Mouse (Mus musculus) layer of hippocampus, postnatal 10 days (tissue): Measurements from ENCODE around the gene Kif6. TPM values are rescaled to one million over a fixed set of nuclear protein-coding genes. Genes with fewer than 3 reads are reported as not detected.
A peak's percentile ranks its signal among the peaks of the same experiment; 100 is the strongest.

Experiments
- DNase-seq, 2 experiments: peaks; one replicate each; pipeline ENCODE4 v3.0.0; 2021; ENCODE audit warnings: low spot score in 2 of 2
- total RNA-seq, 2 experiments: library from RNA; stranded (reverse); gene quantifications; 2 replicates each; pipeline ENCODE4 v1.2.3; 2021

Kif6 gene
- total RNA-seq, 2 experiments from 2014 or later = 2.2 to 3.4 TPM

DNA sequence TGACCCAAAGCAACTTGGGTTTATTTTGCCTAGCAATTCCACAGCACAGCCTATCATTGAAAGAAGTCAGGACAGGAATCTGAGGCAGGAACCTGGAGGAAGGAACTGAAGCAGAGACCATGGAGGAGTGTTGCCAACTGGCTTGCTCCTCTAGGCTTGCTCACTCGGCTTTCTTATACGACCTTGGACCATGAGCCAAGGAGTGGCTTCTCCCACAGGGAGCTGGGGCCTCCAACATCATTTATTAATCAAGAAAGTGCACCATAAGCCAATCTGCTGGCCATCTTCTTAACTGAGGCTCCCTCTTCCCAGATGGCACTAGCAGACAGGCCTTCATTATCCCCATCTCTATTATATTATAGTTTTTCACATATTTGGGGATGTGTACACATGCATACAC is 119.8 kb downstream of the Kif6 start:
- DNase-seq = no peak

DNA sequence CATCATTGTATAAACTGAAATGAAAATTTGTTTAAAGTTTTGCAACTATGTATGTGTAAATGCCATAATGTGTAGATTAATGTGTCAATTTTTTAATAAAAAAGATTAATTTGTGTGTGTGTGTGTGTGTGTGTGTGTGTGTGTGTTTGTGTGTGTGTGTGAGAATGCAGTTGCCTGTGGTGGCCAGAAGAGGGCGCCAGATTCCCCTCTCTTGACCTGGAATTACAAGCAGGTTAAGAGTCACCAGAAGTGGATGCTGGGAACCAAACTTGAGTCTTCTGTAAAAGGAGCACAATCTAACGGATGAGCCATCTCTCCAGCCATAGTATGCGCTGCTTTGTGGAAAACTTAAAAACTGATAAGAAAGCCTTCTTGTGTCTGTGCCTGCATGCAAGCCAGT is 121.4 kb downstream of the Kif6 start:
- no peak for DNase-seq

DNA sequence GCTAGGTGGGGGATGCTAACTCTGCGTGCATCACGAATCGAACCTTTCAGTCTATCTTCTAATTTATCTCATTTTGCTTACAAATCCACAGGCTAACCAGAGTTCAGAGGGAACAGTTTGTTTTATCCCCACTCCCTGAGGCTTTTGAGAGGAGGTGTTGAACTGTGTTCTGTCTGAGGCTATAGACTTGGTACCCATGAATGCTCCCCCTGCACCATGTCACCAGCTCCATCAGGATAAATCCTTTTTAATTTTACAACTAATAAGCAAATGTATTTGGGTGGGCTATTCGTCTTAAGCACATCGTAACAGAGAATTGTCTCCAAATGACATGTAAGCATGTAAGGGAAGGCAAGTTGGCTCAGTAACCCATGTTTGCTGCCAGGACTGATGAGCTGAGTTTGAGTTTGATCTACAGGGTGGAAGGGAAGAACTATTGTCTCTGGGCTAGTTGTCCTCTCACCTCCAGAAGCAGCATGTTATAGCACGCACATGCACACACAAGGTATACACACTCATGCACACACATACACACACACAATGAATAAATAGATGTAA is 122.4 kb downstream of the Kif6 start:
- no peak for DNase-seq

DNA sequence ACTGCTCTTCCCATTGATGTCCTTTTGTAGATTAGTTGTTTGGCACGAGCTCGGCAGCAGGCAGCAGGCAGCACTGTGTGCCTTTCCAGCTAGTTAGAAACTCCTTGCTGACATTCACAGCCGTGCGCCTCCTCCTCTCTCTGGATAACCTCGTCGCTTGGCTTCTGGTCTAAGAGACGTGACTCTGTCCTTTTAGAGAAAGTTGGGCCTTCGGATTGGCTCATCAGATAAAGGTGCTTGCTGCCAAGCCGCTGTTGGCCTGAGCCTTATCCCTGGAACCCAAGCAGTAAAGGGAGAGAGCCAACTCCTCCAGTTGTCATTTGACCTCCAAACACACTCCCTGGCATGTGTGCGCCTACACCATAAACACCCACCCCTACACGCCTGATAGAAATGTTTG is 123.4 kb downstream of the Kif6 start:
- no peak for DNase-seq

- no peak for DNase-seq
Observed at GRCm38 (mm10) chr17:49739896-49740679, 125.2 kb downstream of the Kif6 start.

GRCm38 (mm10) chr17:49741172-49741571 is 126.2 kb downstream of the Kif6 start:
- no peak for DNase-seq

GRCm38 (mm10) chr17:49741927-49742326 is 127.0 kb downstream of the Kif6 start:
- no peak for DNase-seq

DNA sequence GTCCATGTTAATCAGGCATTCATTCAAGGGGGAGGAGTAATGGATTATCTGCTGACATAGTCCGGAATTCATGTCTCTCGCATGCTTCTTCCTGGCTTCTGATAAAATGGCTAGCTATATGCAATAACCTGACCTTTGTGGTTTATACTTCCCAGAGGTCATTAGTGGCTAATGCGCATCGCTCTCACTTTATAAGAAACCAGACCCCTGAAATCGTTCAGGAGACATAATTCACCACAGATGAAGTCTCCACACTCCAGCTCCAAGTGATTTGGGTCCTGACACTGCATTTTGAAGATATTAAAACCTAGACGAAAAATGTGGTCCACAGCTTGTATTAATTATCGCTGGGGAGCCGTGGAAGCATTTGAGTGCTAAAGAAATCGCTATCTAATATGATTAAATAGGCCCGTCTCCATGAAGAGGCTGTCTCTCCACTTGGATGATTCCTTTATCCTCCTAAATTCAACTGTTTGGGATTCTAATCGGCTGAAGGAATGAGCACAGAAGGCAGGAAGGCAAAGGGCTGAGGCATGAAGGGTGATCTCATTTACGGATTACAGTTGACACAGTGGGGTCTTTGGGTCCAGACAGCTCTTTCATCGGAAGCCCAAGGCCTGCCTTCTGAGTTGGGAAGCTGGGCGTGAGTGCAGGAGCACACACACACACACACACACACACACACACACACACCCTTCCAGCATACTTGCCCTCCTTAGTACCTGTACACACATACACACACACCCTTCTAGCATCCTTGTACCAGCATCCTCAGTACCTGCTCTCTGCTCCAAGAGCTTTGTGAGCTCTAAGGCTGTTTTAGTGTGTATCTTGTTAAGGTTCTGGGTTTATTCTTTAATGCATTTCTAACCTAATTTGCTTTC is 128.9 kb downstream of the Kif6 start:
- no peak for DNase-seq

DNA sequence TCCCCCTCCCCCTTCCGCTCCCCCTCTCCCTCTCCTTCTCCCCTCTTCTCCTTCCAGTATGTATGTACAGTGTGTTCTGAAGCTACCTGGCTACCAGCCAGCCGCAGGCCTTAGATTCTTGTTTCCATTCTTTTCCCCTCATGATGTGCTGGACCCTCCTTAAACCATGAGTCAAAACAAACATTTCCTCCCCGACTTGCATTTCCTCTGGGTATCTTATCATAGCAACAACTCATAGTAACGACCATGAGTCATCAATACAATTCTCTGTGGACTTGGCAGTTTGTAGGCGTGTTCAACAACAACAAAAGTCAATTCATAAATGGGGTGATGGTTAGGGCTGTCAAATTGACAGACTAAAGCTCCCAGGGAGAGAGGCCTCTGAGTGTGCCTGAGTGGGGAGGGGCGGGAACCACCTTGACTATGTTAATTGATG is 136.0 kb downstream of the Kif6 start:
- DNase-seq = no peak

GRCm38 (mm10) chr17:49753874-49754273 is 138.9 kb downstream of the Kif6 start:
- DNase-seq = no peak

DNA sequence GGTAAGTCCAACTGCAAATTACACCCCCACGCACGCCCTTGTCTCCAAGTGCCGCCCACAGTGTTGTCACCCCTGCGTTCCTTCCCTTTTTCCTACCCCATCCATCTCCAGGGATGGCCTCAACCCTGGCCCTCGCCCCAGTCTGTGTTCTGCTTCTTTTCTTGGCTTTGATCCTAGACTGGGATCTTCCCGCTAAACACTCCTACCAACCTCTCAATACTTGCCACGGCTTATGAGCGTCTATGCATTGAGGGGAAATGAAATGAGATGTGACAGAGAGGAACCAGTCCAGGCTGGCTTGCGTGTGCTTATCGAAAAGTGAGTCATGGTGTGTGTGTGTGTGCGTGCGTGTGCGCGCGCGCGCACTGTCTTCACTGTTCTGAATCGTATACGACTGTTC is 141.9 kb downstream of the Kif6 start:
- DNase-seq = no peak

- no peak for DNase-seq
Observed at GRCm38 (mm10) chr17:49759047-49759446, 144.1 kb downstream of the Kif6 start.

DNA sequence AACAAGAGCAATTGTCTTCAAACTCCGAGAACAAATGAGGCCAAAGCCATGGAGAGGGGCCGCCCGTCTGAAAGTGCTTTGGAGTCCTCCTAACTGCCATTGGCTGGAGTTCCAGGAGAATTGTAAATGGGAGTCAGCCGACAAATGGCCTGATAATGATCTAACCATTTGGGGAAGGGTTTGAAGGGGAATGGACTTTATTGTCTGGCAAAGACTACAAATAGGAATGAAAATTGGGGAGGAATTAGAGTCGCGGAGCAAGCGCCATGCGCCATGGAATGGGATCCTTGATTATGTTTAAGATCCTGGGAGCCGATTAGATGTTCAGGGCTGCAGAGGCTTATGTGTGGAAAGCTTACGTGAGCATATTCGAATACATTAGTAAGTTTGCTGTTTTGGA is 146.3 kb downstream of the Kif6 start:
- DNase-seq = no peak

DNA sequence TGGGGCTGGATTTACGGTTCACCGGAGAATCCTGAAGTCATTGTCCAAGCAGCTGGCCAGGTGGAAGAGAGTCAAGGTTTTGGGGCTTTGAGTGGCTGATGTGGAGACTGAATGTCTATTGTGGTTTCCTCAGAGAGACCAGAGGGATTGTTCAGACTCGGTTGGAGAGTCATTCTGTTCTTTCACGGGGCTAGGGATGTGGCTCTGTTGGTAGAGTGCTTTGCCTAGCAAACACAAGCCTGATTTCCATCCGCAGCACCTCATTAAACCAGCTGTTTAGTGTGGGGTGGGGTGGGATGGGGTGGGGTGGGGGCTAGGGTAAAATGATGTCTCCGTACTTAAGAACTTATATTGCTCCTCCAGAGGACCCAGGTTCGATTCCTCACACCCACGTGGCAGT is 146.9 kb downstream of the Kif6 start:
- no peak for DNase-seq

GRCm38 (mm10) chr17:49764963-49765362 is 150.0 kb downstream of the Kif6 start:
- DNase-seq = no peak

DNA sequence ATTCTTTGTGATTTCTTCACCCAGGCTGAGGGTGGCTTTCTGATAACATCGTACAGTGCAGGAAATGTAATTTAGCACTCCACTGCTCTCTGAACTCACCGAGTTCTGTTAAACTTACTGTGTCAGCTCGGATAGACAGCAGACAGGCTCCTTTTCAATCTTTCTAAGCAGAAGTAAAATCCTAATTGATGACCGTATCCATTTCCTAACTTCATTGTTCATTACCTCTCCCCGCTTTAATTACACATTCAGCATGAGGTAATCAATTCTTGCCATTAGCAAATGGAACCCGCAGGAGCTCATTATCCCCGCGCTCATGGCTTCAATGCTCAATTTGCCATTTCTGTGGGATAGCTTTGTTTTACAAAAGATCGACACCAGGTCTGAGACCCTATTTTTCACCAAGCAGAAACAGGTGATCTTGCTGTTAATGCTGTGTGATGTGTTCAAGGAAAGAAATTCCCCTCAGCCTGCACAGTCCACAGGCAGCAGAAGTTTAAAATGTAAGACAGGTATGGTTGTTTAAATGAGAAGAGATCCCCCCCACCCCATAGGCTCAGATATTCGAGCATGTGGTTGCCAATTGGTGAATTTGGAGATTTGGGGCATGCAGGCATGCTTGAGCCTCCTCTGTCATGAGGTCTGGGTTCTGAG is 152.9 kb downstream of the Kif6 start:
- no peak for DNase-seq

DNA sequence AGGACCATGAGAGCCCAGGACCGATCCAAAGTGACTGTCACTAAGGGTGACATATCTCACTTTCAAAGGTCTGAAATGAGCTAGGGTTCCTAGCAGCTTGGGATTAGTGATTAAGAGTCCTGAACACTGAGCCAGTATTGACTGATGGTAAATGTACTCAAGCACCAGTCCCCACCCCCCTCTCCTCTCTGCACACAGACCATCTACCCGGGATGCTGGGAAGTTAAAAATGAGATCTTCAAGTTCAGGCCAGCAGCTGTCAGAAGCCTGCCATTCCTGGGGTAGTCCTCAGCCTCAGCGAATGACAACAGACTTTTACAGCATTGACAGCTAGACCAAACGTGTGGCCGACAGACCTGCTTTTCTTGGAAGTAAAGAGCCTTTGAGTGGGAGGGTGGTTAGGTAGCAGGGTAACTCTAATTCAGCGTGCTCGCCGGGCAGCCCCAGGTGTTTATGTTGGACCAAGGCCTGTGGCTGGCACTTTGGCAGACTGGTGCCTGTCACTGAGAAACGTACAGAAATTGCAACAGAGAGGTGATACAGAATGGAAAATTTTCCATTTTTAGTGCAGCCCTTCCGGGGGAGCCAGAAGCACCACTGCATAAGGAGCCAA is 156.9 kb downstream of the Kif6 start:
- no peak for DNase-seq

DNA sequence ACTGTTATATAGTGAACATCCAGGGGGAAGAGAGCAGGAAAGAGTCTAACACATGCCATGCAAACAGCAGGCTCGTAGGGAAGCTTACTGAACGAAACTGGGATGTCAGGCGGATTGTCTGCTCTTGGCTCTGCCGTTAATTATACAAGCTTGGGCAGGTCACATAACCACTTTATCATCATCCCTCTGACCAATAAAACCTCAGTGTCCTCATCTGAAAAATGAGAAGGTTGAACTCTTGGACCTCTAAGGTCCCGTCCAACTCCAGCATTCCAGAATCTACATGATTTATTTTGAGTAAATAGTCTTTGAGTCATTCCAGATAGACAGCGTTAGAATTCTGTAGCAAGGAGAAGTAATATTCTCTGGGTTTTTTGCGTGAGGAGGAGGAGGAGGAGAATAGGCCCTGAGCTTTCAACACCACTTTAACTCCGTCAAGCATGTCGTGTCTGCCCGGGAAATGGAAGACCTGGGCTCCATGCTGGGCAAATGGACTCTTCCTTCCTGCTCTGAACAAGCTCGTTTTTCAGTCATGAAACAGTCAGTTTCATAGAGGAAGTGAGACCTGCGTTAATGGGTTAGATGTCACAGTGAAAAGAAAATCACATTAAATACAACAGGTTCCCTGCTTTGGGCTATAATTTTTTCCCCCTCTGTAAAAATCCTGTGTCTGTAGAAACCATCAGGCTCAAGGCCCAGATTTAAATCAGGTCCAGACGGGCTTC is 162.3 kb downstream of the Kif6 start:
- DNase-seq = no peak

GRCm38 (mm10) chr17:49779066-49779465 is 164.1 kb downstream of the Kif6 start:
- DNase-seq = no peak

- DNase-seq = peak; percentile 32 to 42
Observed at GRCm38 (mm10) chr17:49779576-49779975, 164.6 kb downstream of the Kif6 start.
